Mouse (Mus musculus) mouse trophoblast stem cell (cell line): ENCODE results near the gene Pex26.

Source experiments
- in situ Hi-C, 2 experiments: fragments of 300-500 bp; cut with MseI, MboI; formaldehyde crosslinking; loops; 2 replicates in 1 of 2; 3 replicates in 1 of 2; pipeline ENCODE4 v1.15.1; 2025

The Pex26 gene

DNA sequence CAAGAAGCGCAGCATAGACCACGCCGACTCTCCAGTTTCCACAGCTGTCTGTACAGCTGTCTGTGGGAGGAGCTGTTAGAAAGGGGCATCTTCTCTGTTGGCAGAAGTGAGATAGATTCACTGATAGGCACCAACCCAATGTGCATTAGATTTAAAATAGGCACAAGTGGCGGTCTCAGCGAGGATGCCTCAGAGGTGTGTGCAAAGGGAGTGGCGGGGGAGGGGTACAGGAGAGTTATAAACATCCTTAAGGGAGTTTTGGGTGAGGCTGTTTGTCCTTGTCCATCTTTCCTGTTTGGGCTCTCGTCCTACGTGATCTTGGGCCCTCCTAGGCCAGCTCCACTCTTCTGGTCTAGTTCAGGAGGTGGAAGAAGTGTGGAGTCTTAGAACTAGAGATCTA, 45.0 kb downstream of the Pex26 start:
- in situ Hi-C loops = no loop called here

DNA sequence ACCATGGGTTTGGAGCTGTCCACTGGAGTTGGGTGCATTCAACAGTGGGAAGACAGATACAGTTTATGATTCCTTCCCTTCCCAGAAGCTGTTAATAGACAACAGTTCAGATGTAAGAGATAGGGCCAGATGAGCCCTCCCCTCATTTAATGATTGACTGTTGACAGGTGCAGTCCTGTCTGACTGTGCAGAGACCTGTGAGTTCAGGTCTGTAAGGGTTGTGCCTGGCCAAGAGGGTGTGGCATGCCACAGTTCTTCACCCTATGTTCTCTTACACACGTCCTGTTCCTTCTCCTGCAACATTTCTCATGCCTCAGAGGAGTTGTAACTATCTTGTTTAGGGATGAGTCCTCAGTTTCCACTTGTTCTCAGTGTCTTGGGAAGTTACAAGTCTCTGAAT, 49.2 kb downstream of the Pex26 start:
- in situ Hi-C loops = no loop called here

DNA sequence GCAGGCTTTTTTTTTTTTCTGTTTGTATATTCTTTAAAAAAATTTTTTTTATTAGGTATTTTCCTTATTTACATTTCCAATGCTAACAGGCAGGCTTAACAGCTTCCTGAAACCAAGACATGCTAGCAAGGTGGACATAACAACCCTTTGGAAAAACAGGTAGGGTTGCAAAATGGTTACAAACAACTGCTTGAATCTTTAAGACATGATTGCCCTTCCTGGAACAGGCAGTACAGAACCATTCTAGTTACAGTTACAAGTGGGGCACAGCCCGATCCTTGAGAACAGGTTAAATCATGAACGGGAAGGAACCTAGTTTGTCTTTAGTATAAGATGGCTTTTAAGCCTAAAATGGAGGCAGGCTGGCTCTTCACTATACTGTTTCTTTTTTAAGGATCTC, 52.9 kb downstream of the Pex26 start:
- in situ Hi-C loops = no loop called here

DNA sequence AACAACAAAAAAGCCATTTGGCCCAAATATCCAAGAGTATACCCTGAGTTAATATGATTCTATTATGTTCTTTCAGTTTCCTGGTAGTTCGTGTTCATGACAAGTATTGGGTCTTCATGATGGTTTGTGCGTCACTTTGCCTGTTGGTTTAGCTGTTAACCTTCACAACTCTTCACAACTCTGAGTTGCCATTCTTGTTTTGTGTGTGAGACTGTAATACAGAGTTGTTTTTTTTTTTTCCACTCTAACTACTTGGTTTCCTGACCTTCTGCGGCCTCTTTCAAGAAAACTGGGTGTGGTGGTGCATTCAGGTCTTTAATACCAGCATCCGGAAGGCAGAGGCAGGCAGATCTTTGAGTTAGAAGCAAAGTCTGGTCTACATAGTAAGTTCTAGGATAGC, 54.7 kb downstream of the Pex26 start:
- in situ Hi-C loops = no loop called here

DNA sequence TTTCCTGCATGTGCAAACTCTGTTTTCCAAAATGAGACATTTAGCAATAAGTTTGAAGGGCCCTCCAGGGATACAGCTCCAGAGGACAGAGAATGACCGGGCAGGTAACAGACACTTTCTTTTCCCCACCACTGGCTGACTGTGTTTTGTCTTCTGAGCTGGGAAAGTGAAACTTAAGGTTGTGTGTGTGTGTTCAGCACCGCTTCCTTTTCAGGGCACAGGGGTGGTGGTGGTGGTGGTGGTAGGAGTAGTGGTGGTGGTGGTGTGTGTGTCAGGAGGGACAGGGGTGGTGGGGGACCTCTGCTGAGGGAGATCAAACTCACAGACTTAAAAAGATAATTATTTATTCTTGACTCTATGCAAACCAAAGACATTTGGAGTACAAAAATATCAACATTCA, 58.3 kb downstream of the Pex26 start:
- in situ Hi-C loops = no loop called here

DNA sequence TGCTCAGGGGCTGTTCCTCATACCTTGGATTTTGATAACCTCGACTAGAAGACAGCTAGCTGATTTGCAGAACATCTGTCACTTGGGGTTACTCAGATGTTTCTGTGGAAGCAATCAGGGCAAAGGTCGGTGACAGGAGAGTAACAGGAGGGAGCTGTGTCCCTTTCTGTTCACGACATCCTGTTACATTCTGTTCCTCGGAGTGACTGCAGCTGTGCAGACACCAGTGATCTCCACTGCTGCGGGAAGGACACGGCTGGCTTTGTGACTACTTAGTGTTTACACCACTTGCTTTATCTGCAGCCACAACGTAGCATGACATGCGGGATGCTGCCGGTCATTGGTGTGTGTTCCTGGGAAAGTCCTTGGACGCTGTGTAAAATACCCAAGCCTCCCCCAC, 59.7 kb downstream of the Pex26 start:
- in situ Hi-C loops = no loop called here

DNA sequence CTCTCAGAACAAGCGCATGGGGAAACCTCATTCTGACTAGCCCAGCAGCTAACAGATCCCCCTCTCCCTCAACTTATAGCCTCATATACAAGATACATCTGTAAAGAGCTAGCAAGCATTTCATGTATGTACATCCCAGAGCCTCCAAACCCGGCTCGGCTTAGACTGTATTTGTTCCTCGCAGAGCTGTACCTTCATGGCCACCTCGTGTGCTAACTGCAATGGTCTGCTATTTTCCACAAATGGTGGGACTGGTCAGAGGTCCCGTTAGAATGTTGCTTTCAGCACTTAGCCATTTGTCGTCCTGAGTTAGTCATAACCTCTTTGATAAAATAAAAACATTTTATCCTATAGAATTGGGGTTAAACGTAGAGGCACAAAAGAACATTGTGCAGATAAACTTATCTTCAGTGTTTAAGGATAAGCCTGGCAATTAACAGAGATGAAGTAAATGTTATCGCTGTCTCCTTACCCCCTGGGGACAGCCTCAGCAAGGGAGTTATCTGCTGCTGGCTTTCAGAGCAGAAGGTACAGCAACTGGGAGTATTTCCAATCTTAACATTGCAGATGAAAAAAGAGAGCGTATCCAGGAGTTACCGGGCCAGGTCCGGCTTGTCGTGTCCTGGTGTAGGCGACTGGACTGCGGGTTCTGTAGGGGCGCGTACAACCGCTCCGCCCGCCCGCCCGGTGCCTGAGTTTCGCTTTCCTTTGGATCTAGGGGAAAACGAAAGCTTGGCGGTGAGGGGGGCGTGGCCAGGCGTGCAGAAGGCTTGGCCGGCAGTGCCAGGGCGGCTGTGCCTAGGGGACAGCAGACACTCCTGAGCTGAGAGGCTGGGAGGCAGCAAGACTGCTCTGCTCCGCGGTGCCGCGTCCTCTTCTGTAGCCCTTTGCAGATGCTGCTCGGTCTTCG, 61.9 kb downstream of the Pex26 start, which contains the start of gene Usp18:
TSS of gene Usp18 (plus strand) at position 780 of the 910 bp plus-strand sequence.
- in situ Hi-C loops = no loop called here

DNA sequence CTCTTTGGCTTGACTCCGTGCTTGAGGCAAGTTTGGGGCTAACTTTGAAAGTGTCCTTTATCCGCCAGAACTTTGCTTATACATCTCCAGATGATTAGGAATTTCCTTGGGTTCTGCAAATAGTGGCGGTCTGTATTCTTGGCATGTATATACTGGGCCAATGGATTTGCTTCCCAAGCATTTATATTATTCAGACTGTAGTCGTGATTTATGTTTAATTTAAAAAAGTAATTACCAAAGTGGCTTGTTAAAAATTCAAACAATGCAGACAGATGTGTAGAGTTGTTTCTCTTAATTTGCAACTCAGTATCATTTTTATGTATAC, 62.5 kb downstream of the Pex26 start:
- in situ Hi-C loops = no loop called here
